Mouse (Mus musculus): ENCODE data around the gene Dhx8.

Dhx8 gene

GRCm38 (mm10) chr11:101798083-101798482 is 65.4 kb downstream of the Dhx8 start:
- no peak for DNase-seq (ENCODE audit: low read depth, low spot score)

DNA sequence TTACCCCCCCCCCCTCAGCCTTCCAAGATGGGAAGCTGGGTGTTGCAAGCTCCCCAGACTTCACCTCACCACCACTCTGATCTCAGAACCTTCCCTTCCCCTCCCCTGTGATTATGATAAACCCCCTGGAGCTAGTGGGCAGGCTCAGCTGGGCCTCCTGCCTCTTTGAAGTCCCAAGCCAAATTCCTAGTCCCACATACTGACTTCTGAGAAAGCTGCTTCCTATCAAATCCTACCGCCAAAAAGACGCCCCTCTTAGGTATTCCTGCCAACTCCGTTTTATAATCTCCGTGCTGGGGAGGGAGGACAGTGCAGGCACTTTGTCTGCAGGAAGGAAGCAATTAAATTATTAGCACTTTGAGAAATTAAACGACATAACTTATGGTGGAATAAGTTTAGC is 68.7 kb downstream of the Dhx8 start:
- no peak for DNase-seq (ENCODE audit: low read depth, low spot score)

GRCm38 (mm10) chr11:101805113-101805704 is 72.5 kb downstream of the Dhx8 start:
- no peak for DNase-seq (ENCODE audit: low read depth, low spot score)

DNA sequence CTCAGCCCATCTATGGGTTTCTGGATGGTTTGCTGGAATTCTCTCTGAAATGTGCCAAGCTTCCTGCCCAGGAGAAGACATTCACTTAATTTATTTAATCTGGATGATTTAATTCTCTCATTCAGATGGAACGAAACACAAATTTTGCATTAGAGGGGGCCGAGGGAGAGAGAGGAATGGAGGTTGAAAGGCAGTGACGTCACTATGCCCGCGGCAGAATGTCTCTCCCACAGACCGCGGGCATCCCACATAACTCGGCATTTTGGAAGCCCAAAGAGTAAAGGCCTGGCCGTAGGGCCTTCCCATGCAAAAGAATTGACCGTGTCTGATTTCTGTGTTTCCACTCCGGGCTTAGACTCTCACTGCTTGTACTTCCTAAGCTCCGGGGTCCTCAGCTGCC is 74.0 kb downstream of the Dhx8 start:
- DNase-seq (ENCODE audit: low read depth, low spot score): no peak

DNA sequence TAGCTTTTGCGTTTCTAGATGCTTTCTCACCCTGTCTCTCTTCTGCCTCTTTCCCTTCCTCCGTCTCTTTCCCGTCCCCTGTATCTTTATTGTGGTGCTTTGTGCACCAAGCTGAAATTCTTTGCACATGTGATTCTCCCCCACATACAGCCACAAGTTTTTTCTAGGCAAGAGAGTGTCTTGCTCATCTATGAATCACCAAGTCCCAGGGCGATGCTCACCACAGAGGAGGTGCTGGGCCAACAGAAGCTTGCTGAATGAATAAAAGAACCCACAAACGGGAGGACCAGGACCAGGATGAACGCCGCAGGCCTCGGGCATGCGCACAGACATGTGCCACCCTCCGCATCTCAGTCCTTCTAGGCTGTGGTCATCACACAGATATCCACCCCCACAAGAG is 74.5 kb downstream of the Dhx8 start:
- no peak for DNase-seq (ENCODE audit: low read depth, low spot score)

DNA sequence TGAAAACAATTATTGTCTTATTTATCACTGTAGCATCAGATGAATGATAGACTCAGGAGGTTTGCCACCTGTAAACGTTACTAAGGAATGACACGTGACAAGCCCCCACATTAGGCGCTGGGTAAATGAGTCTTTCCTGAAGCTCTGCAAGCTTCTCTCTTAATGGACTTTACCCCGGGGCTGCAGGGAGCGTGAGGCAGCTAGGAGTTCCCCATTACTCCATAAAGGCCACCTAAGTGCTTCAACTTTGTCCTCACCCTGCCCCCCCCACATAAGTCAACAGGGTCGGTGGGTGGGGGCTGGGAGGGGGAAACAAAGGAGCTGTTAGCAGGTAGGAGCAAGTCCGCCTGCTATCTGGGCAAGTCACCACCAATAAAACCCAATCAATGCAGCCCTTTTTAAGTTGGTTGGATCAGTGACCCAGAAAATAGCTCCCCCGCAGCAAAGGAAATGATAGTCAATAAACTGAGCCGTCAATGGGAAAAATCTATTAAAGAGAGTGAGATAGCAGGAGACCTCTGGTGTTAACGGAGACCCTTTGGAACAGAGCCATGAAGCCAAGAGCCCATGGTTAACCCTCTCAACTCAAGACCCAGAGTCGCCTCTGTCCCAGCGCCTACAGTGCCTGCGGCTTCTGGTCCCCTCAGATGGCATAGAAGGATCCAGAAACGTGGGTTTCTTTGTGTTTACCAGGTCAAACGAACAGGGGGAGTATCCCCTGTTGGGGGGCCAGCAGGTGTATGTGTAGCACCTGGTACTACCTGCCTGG is 76.5 kb downstream of the Dhx8 start:
- DNase-seq (ENCODE audit: low read depth, low spot score): no peak

- DNase-seq (ENCODE audit: low read depth, low spot score): peak; percentile 40
These were observed 80.5 kb downstream of the Dhx8 start for GRCm38 (mm10) chr11:101813259-101813658.

- DNase-seq (ENCODE audit: low read depth, low spot score): peak; percentile 44
These were observed 81.8 kb downstream of the Dhx8 start for GRCm38 (mm10) chr11:101814375-101815102.

DNA sequence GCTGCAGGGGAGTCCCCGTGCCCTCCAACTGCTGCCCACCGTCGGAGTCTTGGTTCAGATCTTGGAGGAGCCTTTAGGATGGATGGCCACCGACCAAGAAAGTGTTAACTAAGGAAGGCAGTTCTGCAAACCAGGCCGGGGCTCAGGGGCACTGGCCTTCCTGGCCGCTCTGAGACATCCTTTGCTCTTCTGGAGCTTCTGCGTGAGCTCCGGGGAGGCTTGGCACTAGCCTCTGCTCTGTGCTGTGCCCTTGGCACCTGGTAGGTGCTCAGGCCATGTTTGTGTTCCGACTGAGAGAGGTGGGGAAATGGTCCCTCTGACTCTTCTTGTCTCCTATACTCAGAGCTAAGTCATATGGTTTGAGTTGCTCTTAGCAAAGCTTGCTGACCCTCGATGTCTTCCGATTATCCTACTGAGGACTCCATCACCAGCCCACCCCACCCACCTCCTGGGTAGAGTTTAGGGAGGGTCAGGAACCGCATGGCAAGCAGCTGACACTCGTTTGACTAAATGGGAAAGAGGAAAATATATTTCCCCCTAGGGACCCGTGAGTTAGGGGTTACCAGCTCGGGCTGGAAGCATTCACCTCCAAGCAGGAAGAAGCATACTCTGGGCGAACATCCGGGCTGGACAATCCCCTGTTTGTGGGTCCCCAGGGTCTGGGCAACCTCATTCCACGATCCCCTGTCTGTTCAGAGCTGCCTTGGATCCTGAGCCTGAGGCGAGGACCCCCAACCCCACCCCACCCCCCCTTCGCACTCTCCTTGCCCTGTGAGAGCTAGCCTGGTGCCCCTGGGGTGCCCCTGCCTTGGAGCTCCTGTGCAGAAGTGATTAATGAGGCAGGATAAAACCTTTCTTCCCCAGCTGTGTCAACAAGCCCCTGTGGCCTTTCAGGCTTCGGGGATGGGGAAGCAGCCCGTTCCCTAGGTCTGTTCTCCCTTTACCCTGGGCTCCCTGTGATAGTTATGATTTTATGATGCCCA is 82.7 kb downstream of the Dhx8 start:
- DNase-seq (ENCODE audit: low read depth, low spot score): no peak

Data from c-Kit-negative CD71-positive TER-119-positive erythroid progenitor cells, embryonic 14.5 days (primary cell).